Mouse (Mus musculus) ES-Bruce4 (cell line): ENCODE results near the gene 1700012B09Rik. TPM values are rescaled to one million over a fixed set of nuclear protein-coding genes. Genes with fewer than 3 reads are reported as not detected.

Experiments used
- H3K27ac ChIP-seq: 2 replicates; pipeline ENCODE4 v1.5.1; 2012; ENCODE audit warnings: low read length, inconsistent platforms; ENCODE audit not compliant: insufficient read depth
- H3K27me3 ChIP-seq: 2 replicates; pipeline ENCODE4 v1.6.1; 2012; ENCODE audit warnings: mild to moderate bottlenecking, low read length, inconsistent platforms; ENCODE audit not compliant: control insufficient read depth, poor library complexity, insufficient read depth, severe bottlenecking
- H3K36me3 ChIP-seq: 2 replicates; pipeline ENCODE4 v1.6.1; 2012; ENCODE audit warnings: inconsistent platforms, mild to moderate bottlenecking, low read length, moderate library complexity; ENCODE audit not compliant: control insufficient read depth, poor library complexity, insufficient read depth, severe bottlenecking
- H3K4me1 ChIP-seq: one replicate; pipeline ENCODE4 v1.8.1; 2011; ENCODE audit warnings: low read length; ENCODE audit not compliant: control insufficient read depth, insufficient read depth
- H3K4me3 ChIP-seq: 2 replicates; pipeline ENCODE4 v1.5.1; 2011; ENCODE audit warnings: low read depth, mild to moderate bottlenecking, low read length
- H3K9ac ChIP-seq: 2 replicates; pipeline ENCODE4 v1.6.1; 2012; ENCODE audit warnings: low read depth, mild to moderate bottlenecking, inconsistent platforms; ENCODE audit not compliant: poor library complexity, severe bottlenecking
- H3K9me3 ChIP-seq: replicated peaks from 2 replicates; pipeline ENCODE4 v1.6.1; 2012; ENCODE audit warnings: mild to moderate bottlenecking, low read length, inconsistent platforms; ENCODE audit not compliant: control insufficient read depth, poor library complexity, insufficient read depth, severe bottlenecking
- CTCF ChIP-seq: IDR thresholded peaks from one replicate; pipeline ENCODE4 v1.8.1; 2011; ENCODE audit warnings: low read depth, low read length
- EP300 ChIP-seq: IDR thresholded peaks from 2 replicates; pipeline ENCODE4 v1.6.1; 2011; ENCODE audit warnings: low read depth, low read length; ENCODE audit not compliant: insufficient read depth
- POLR2A ChIP-seq: IDR thresholded peaks from one replicate; pipeline ENCODE4 v1.8.1; 2011; ENCODE audit warnings: low read length; ENCODE audit not compliant: insufficient read depth
- polyA plus RNA-seq: library from polyadenylated mRNA; stranded (reverse); fragments of >200 nt; gene quantifications from 2 replicates; pipeline ENCODE4 v1.2.4, GENCODE M21; 2011; ENCODE audit warnings: low read depth; ENCODE audit not compliant: missing spikeins, insufficient read depth, insufficient read length

The 1700012B09Rik gene
- polyA plus RNA-seq, 1 experiment, result not detected

- H3K36me3 ChIP-seq, result no peaks in the 10 kb centered on the region
- no peaks in the 10 kb centered on the region for H3K9me3 ChIP-seq
- H3K27me3 ChIP-seq, result no peaks in the 10 kb centered on the region
- no peak overlapping the region for H3K4me3 ChIP-seq
- H3K27ac ChIP-seq, result no peak overlapping the region
- TF ChIP-seq POLR2A, result no peak
- no peak for TF ChIP-seq EP300
- no peak for TF ChIP-seq CTCF
- H3K4me1 ChIP-seq, result no peaks in the 10 kb centered on the region
- H3K9ac ChIP-seq, result no peak overlapping the region
Observed at GRCm38 (mm10) chr9:14724755-14725420, 45.9 kb downstream of the 1700012B09Rik start.

GRCm38 (mm10) chr9:14721610-14722009 lies 49.2 kb downstream of the 1700012B09Rik start:
- Histone ChIP-seq H3K4me3 (no peak overlapping the region), H3K9me3 (no peaks in the 10 kb centered on the region), H3K9ac (no peak overlapping the region), H3K36me3 (no peaks in the 10 kb centered on the region), H3K27ac (no peak overlapping the region), H3K4me1 (no peaks in the 10 kb centered on the region), H3K27me3 (no peaks in the 10 kb centered on the region)
- TF ChIP-seq EP300, result no peak

- Histone ChIP-seq H3K27ac (no peak overlapping the region), H3K9me3 (no peaks in the 10 kb centered on the region), H3K36me3 (no peaks in the 10 kb centered on the region), H3K4me1 (no peaks in the 10 kb centered on the region), H3K27me3 (no peaks in the 10 kb centered on the region), H3K9ac (no peak overlapping the region), H3K4me3 (no peak overlapping the region)
- no peak for TF ChIP-seq POLR2A
Observed at GRCm38 (mm10) chr9:14720384-14720783, 50.4 kb downstream of the 1700012B09Rik start.

- TF ChIP-seq CTCF, result no peak
- no peak for TF ChIP-seq EP300
- TF ChIP-seq POLR2A, result no peak
- Histone ChIP-seq H3K4me1 (no peaks in the 10 kb centered on the region), H3K36me3 (no peaks in the 10 kb centered on the region), H3K4me3 (no peak overlapping the region), H3K9ac (no peak overlapping the region), H3K9me3 (no peaks in the 10 kb centered on the region), H3K27ac (no peak overlapping the region), H3K27me3 (no peaks in the 10 kb centered on the region)
Observed at GRCm38 (mm10) chr9:14718332-14718691, 52.5 kb downstream of the 1700012B09Rik start.

- Histone ChIP-seq H3K27ac (no peak overlapping the region), H3K4me3 (no peak overlapping the region), H3K36me3 (no peaks in the 10 kb centered on the region), H3K9ac (no peak overlapping the region), H3K27me3 (no peaks in the 10 kb centered on the region), H3K4me1 (no peaks in the 10 kb centered on the region), H3K9me3 (no peaks in the 10 kb centered on the region)
- TF ChIP-seq CTCF (no peak), EP300 (no peak), POLR2A (no peak)
Observed at GRCm38 (mm10) chr9:14717689-14718331, 53.0 kb downstream of the 1700012B09Rik start.

- TF ChIP-seq EP300 (no peak), POLR2A (no peak), CTCF (no peak)
- H3K4me1 ChIP-seq, result no peaks in the 10 kb centered on the region
- no peaks in the 10 kb centered on the region for H3K36me3 ChIP-seq
- no peaks in the 10 kb centered on the region for H3K9me3 ChIP-seq
- H3K4me3 ChIP-seq, result no peak overlapping the region
- H3K9ac ChIP-seq, result no peak overlapping the region
- H3K27me3 ChIP-seq, result no peaks in the 10 kb centered on the region
- H3K27ac ChIP-seq, result no peak overlapping the region
Observed at GRCm38 (mm10) chr9:14715258-14715657, 55.6 kb downstream of the 1700012B09Rik start.
